Mouse (Mus musculus) heart, embryonic 10.5 days (tissue): ENCODE data around the gene Slc35e3. TPM values are rescaled to one million over a fixed set of nuclear protein-coding genes. Genes with fewer than 3 reads are reported as not detected.

Source experiments
- DNase-seq: peaks from one replicate; pipeline ENCODE4 v3.0.0-alpha.2; 2017; ENCODE audit warnings: low spot score
- H3K27ac ChIP-seq: fragments of 300-500 bp; sonication (generic); 2 replicates; pipeline ENCODE4 v1.5.1; 2016; ENCODE audit warnings: mild to moderate bottlenecking
- H3K27me3 ChIP-seq: fragments of 300-500 bp; sonication (generic); 2 replicates; pipeline ENCODE4 v1.6.1; 2016; ENCODE audit warnings: mild to moderate bottlenecking; ENCODE audit not compliant: poor library complexity, insufficient read depth, severe bottlenecking
- H3K36me3 ChIP-seq: fragments of 300-500 bp; sonication (generic); 2 replicates; pipeline ENCODE4 v1.6.1; 2016; ENCODE audit warnings: mild to moderate bottlenecking, moderate library complexity
- H3K4me1 ChIP-seq: fragments of 300-500 bp; sonication (generic); 2 replicates; pipeline ENCODE4 v1.6.1; 2016; ENCODE audit warnings: mild to moderate bottlenecking
- H3K4me3 ChIP-seq: fragments of 300-500 bp; sonication (generic); 2 replicates; pipeline ENCODE4 v1.5.1; 2016; ENCODE audit warnings: mild to moderate bottlenecking, moderate library complexity
- H3K9me3 ChIP-seq: fragments of 300-500 bp; sonication (generic); 2 replicates; pipeline ENCODE4 v1.6.1; 2016; ENCODE audit warnings: mild to moderate bottlenecking, moderate library complexity
- WGBS: fragments of 180-500 bp; shearing (Covaris S2); methylation state at CpG from one replicate; pipeline ENCODE4 v1.1.7; 2016; 5-methylcytosine and 5-hydroxymethylcytosine counted together
- polyA plus RNA-seq: library from polyadenylated mRNA; unstranded; fragments of >200 nt; fragmentation: Nextera tagmentation; extraction: Ambion mirVana; gene quantifications from 2 replicates; pipeline ENCODE4 v1.2.1, GENCODE M21; 2016

The Slc35e3 gene
- polyA plus RNA-seq, 1 experiment from 2014 or later = 14.9 TPM

GRCm38 (mm10) chr10:117695605-117696004 lies 50.6 kb downstream of the Slc35e3 start:
- no peak for DNase-seq
- H3K9me3 ChIP-seq = no peaks in the 10 kb centered on the region
- WGBS = 95% methylated on average over 4 of the region's 4 CpGs
- H3K36me3 ChIP-seq = peaks cover 94% of the 10 kb centered on the region
- no peaks in the 10 kb centered on the region for H3K4me1 ChIP-seq
- H3K27me3 ChIP-seq = no peaks in the 10 kb centered on the region
- H3K4me3 ChIP-seq = no peak overlapping the region
- H3K27ac ChIP-seq = no peak overlapping the region

GRCm38 (mm10) chr10:117695027-117695426 lies 51.1 kb downstream of the Slc35e3 start:
- Histone ChIP-seq H3K36me3 (peaks cover 94% of the 10 kb centered on the region), H3K9me3 (no peaks in the 10 kb centered on the region), H3K4me1 (no peaks in the 10 kb centered on the region), H3K27me3 (no peaks in the 10 kb centered on the region), H3K4me3 (no peak overlapping the region), H3K27ac (no peak overlapping the region)
- 92% methylated on average over 4 of the region's 4 CpGs for WGBS
- DNase-seq = no peak

GRCm38 (mm10) chr10:117694255-117694953 lies 51.8 kb downstream of the Slc35e3 start:
- no peak for DNase-seq
- no peaks in the 10 kb centered on the region for H3K9me3 ChIP-seq
- no peak overlapping the region for H3K4me3 ChIP-seq
- WGBS = 94% methylated on average over 6 of the region's 6 CpGs
- H3K36me3 ChIP-seq = peaks cover 94% of the 10 kb centered on the region
- H3K27me3 ChIP-seq = no peaks in the 10 kb centered on the region
- H3K27ac ChIP-seq = no peak overlapping the region
- no peaks in the 10 kb centered on the region for H3K4me1 ChIP-seq

GRCm38 (mm10) chr10:117692953-117693352 lies 53.2 kb downstream of the Slc35e3 start:
- no peaks in the 10 kb centered on the region for H3K9me3 ChIP-seq
- peaks cover 94% of the 10 kb centered on the region for H3K36me3 ChIP-seq
- 92% methylated on average over 5 of the region's 5 CpGs for WGBS
- H3K4me3 ChIP-seq = no peak overlapping the region
- H3K4me1 ChIP-seq = no peaks in the 10 kb centered on the region
- no peak overlapping the region for H3K27ac ChIP-seq
- DNase-seq = no peak
- no peaks in the 10 kb centered on the region for H3K27me3 ChIP-seq

GRCm38 (mm10) chr10:117692173-117692572 lies 54.0 kb downstream of the Slc35e3 start:
- Histone ChIP-seq H3K9me3 (no peaks in the 10 kb centered on the region), H3K4me3 (no peak overlapping the region), H3K27ac (no peak overlapping the region), H3K36me3 (peaks cover 86% of the 10 kb centered on the region), H3K4me1 (no peaks in the 10 kb centered on the region), H3K27me3 (no peaks in the 10 kb centered on the region)
- no peak for DNase-seq

- peaks cover 79% of the 10 kb centered on the region for H3K36me3 ChIP-seq
- H3K9me3 ChIP-seq = no peaks in the 10 kb centered on the region
- H3K27me3 ChIP-seq = no peaks in the 10 kb centered on the region
- 93% methylated on average over 10 of the region's 10 CpGs for WGBS
- no peaks in the 10 kb centered on the region for H3K4me1 ChIP-seq
- no peak overlapping the region for H3K4me3 ChIP-seq
- DNase-seq = no peak
- no peak overlapping the region for H3K27ac ChIP-seq
These were observed 54.7 kb downstream of the Slc35e3 start for GRCm38 (mm10) chr10:117691389-117691968.

GRCm38 (mm10) chr10:117690770-117691296 lies 55.3 kb downstream of the Slc35e3 start:
- no peak overlapping the region for H3K4me3 ChIP-seq
- no peak for DNase-seq
- WGBS = 94% methylated on average over 3 of the region's 3 CpGs
- no peaks in the 10 kb centered on the region for H3K4me1 ChIP-seq
- H3K27ac ChIP-seq = no peak overlapping the region
- no peaks in the 10 kb centered on the region for H3K9me3 ChIP-seq
- peaks cover 72% of the 10 kb centered on the region for H3K36me3 ChIP-seq
- no peaks in the 10 kb centered on the region for H3K27me3 ChIP-seq

GRCm38 (mm10) chr10:117690101-117690352 lies 56.1 kb downstream of the Slc35e3 start:
- Histone ChIP-seq H3K36me3 (peaks cover 64% of the 10 kb centered on the region), H3K4me3 (no peak overlapping the region), H3K27me3 (no peaks in the 10 kb centered on the region), H3K4me1 (no peaks in the 10 kb centered on the region), H3K27ac (no peak overlapping the region), H3K9me3 (no peaks in the 10 kb centered on the region)
- DNase-seq = no peak
- 91% methylated on average over 2 of the region's 2 CpGs for WGBS

- no peaks in the 10 kb centered on the region for H3K27me3 ChIP-seq
- H3K27ac ChIP-seq = no peak overlapping the region
- 96% methylated on average over 11 of the region's 11 CpGs for WGBS
- no peaks in the 10 kb centered on the region for H3K9me3 ChIP-seq
- H3K36me3 ChIP-seq = peaks cover 59% of the 10 kb centered on the region
- DNase-seq = no peak
- H3K4me1 ChIP-seq = no peaks in the 10 kb centered on the region
- no peak overlapping the region for H3K4me3 ChIP-seq
These were observed 56.7 kb downstream of the Slc35e3 start for GRCm38 (mm10) chr10:117689297-117690100.

- Histone ChIP-seq H3K27ac (no peak overlapping the region), H3K9me3 (no peaks in the 10 kb centered on the region), H3K27me3 (no peaks in the 10 kb centered on the region), H3K4me1 (no peaks in the 10 kb centered on the region), H3K4me3 (no peak overlapping the region), H3K36me3 (peaks cover 50% of the 10 kb centered on the region)
- no peak for DNase-seq
- WGBS = 86% methylated on average over 13 of the region's 13 CpGs
These were observed 57.7 kb downstream of the Slc35e3 start for GRCm38 (mm10) chr10:117688204-117689151.

- WGBS = 84% methylated on average over 7 of the region's 7 CpGs
These were observed 58.6 kb downstream of the Slc35e3 start for GRCm38 (mm10) chr10:117687577-117687976.

GRCm38 (mm10) chr10:117687018-117687417 lies 59.1 kb downstream of the Slc35e3 start:
- Histone ChIP-seq H3K36me3 (peaks cover 39% of the 10 kb centered on the region), H3K27me3 (no peaks in the 10 kb centered on the region), H3K4me3 (no peak overlapping the region), H3K27ac (no peak overlapping the region), H3K9me3 (no peaks in the 10 kb centered on the region), H3K4me1 (no peaks in the 10 kb centered on the region)
- no peak for DNase-seq
- WGBS = 78% methylated on average over 3 of the region's 3 CpGs

More at GRCm38 (mm10) chr10:117687577-117687976, 58.6 kb downstream of the Slc35e3 start:
- Histone ChIP-seq H3K9me3 (no peaks in the 10 kb centered on the region), H3K27me3 (no peaks in the 10 kb centered on the region), H3K27ac (no peak overlapping the region), H3K4me3 (no peak overlapping the region), H3K4me1 (no peaks in the 10 kb centered on the region), H3K36me3 (peaks cover 44% of the 10 kb centered on the region)
- no peak for DNase-seq
